Mouse (Mus musculus) intestine, postnatal 0 days (tissue): ENCODE data around the gene Dlg4. TPM values are rescaled to one million over a fixed set of nuclear protein-coding genes. Genes with fewer than 3 reads are reported as not detected.

Experiments
- ATAC-seq: fragments of 200-750 bp; cut with Nextera tagmentation; 2 replicates; pipeline ENCODE4 v1.8.0; 2017; ENCODE audit warnings: mild to moderate bottlenecking, moderate TSS enrichment, moderate library complexity
- H3K27ac ChIP-seq: fragments of 300-500 bp; sonication (generic); 2 replicates; pipeline ENCODE4 v1.5.1; 2014; ENCODE audit warnings: mild to moderate bottlenecking, low read depth, low read length, moderate library complexity
- H3K27me3 ChIP-seq: fragments of 300-500 bp; sonication (generic); replicated peaks from 2 replicates; pipeline ENCODE4 v1.6.1; 2014; ENCODE audit warnings: low read length, mixed read lengths; ENCODE audit not compliant: control insufficient read depth, insufficient read depth
- H3K36me3 ChIP-seq: fragments of 300-500 bp; sonication (generic); 2 replicates; pipeline ENCODE4 v1.6.1; 2014; ENCODE audit warnings: mild to moderate bottlenecking, moderate library complexity; ENCODE audit not compliant: control insufficient read depth, insufficient read depth
- H3K4me1 ChIP-seq: fragments of 300-500 bp; sonication (generic); replicated peaks from 2 replicates; pipeline ENCODE4 v1.6.1; 2014; ENCODE audit warnings: antibody characterized with exemption, low read length, mixed read lengths; ENCODE audit not compliant: control insufficient read depth, insufficient read depth
- H3K4me2 ChIP-seq: fragments of 300-500 bp; sonication (generic); replicated peaks from 2 replicates; pipeline ENCODE4 v1.6.1; 2014; ENCODE audit warnings: low read depth, mild to moderate bottlenecking, moderate library complexity
- H3K4me3 ChIP-seq: fragments of 300-500 bp; sonication (generic); 2 replicates; pipeline ENCODE4 v1.5.1; 2014; ENCODE audit warnings: low read depth, low read length
- H3K9ac ChIP-seq: fragments of 300-500 bp; sonication (generic); 2 replicates; pipeline ENCODE4 v1.6.1; 2014; ENCODE audit warnings: mild to moderate bottlenecking, low read depth, low read length
- H3K9me3 ChIP-seq: fragments of 300-500 bp; sonication (generic); 2 replicates; pipeline ENCODE4 v1.6.1; 2016; ENCODE audit warnings: mixed run types; ENCODE audit not compliant: control insufficient read depth
- CTCF ChIP-seq: sonication (generic); IDR thresholded peaks from 2 replicates; pipeline ENCODE4 v1.5.1; 2016; ENCODE audit warnings: low read depth, mild to moderate bottlenecking, control low read depth, antibody characterized with exemption, moderate library complexity
- WGBS: fragments of 180-500 bp; shearing (Covaris S2); extraction: QIAGEN DNeasy Blood & Tissue Kit; methylation state at CpG from one replicate; pipeline ENCODE4 v1.1.7; 2014; 5-methylcytosine and 5-hydroxymethylcytosine counted together
- polyA plus RNA-seq: library from polyadenylated mRNA; unstranded; fragments of >200 nt; fragmentation: Nextera tagmentation; extraction: Ambion mirVana; gene quantifications from 2 replicates; pipeline ENCODE4 v1.2.1, GENCODE M21; 2015

Gene Dlg4
- polyA plus RNA-seq, 1 experiment from 2014 or later = 1.4 TPM

- WGBS = 80% methylated on average over 10 of the region's 10 CpGs
- H3K4me3 ChIP-seq = no peak within 1 kb of the TSS
- H3K4me2 ChIP-seq = no peak within 1 kb of the TSS
- H3K9ac ChIP-seq = no peak within 1 kb of the TSS
- H3K27me3 ChIP-seq = no peaks in the 10 kb centered on the region
- no peaks in the 10 kb centered on the region for H3K36me3 ChIP-seq
- no peak for ATAC-seq
- no peak within 1 kb of the TSS for H3K27ac ChIP-seq
- no peaks in the 10 kb centered on the region for H3K4me1 ChIP-seq
- H3K9me3 ChIP-seq = no peaks in the 10 kb centered on the region
- no peak for TF ChIP-seq CTCF
These were observed 37.3 kb downstream of the Dlg4 start, which contains the start of gene Asgr1 for GRCm38 (mm10) chr11:70053898-70054570. Asgr1 (plus strand) TSS chr11:70054085.

- Histone ChIP-seq H3K9ac (no peak overlapping the region), H3K4me2 (0 out of 2 replicates have a peak overlapping the region, but pooled peaks have one; percentile 9), H3K9me3 (no peaks in the 10 kb centered on the region), H3K36me3 (no peaks in the 10 kb centered on the region), H3K27me3 (no peaks in the 10 kb centered on the region), H3K27ac (no peak overlapping the region), H3K4me1 (no peaks in the 10 kb centered on the region), H3K4me3 (no peak overlapping the region)
- peak; percentile 32; the same call in 1 of the 2 replicates for ATAC-seq
- TF ChIP-seq CTCF = peak; percentile 97
- WGBS = 24% methylated on average over 17 of the region's 18 CpGs
These were observed 39.0 kb downstream of the Dlg4 start for GRCm38 (mm10) chr11:70055618-70056214.

DNA sequence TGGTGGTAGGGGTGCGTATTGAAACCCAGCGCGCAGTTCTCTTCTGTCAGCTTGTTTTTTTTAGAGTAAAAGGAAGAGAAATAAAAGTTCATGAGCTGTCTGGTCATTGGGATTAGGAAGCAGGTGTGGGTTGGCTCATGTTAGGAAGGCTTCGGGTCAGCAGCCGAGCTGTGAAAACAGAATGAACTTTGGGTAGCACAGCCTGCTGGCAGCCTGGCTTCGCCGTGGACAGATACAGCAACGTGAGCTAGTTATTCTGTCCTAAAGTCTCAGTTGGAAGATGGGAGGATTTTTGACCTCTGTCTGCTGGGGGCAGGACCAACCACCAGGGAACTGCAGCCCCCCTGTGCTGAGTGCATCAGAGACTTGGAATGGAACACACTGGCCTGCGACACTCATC, 41.1 kb downstream of the Dlg4 start:
- Histone ChIP-seq H3K4me3 (no peak overlapping the region), H3K9me3 (no peaks in the 10 kb centered on the region), H3K4me2 (no peak overlapping the region), H3K4me1 (no peaks in the 10 kb centered on the region), H3K27me3 (no peaks in the 10 kb centered on the region), H3K27ac (no peak overlapping the region), H3K36me3 (no peaks in the 10 kb centered on the region), H3K9ac (no peak overlapping the region)
- TF ChIP-seq CTCF = no peak
- 87% methylated on average over 9 of the region's 9 CpGs for WGBS
- ATAC-seq = no peak

GRCm38 (mm10) chr11:70059930-70060329, 43.2 kb downstream of the Dlg4 start:
- Histone ChIP-seq H3K4me1 (no peaks in the 10 kb centered on the region), H3K4me3 (no peak overlapping the region), H3K27ac (no peak overlapping the region), H3K36me3 (no peaks in the 10 kb centered on the region), H3K9ac (no peak overlapping the region), H3K27me3 (no peaks in the 10 kb centered on the region), H3K9me3 (no peaks in the 10 kb centered on the region), H3K4me2 (no peak overlapping the region)
- no peak for TF ChIP-seq CTCF
- 18% methylated on average over 6 of the region's 6 CpGs for WGBS
- ATAC-seq = no peak

DNA sequence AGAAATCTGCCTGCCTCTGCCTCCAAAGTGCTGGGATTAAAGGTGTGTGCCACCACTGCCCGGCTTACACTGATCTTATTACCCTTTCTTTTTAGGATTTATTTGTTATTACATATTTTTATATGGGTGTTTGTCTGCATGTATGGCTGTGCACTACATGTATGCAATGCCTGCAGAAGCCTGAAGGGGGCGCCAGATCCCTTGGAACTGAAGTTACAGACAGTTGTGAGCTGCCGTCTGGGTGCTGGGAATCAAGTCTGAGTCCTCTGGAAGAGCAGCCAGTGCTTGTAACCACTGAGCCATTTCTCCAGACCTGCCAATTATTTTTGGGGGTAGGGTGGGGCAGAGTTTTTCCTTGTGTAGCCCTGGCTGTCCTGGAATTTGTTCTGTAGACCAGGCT, 46.3 kb downstream of the Dlg4 start:
- H3K9me3 ChIP-seq = no peaks in the 10 kb centered on the region
- ATAC-seq = no peak
- 73% methylated on average over 3 of the region's 3 CpGs for WGBS

DNA sequence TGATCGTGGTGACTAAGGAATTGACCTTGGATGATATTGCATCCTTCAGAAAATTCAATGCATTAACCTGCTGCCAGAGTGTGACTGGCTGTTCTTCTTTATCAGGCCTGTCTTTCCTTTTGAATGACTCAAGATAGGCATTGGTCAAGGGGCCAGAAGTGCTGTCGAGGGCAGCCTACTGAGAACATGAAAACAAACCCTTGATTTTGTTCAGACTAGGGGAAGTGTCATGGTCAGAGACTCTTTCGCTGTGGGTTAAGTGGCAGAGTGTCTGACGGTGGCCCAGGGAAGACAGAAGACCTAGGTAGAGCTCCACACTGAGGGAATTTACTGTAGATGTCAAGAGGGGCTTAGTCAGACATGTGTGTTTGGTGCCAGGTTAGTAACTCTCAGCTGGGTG, 50.0 kb downstream of the Dlg4 start:
- Histone ChIP-seq H3K4me2 (no peak overlapping the region), H3K9me3 (no peaks in the 10 kb centered on the region), H3K36me3 (no peaks in the 10 kb centered on the region), H3K27me3 (no peaks in the 10 kb centered on the region), H3K4me1 (no peaks in the 10 kb centered on the region), H3K27ac (no peak overlapping the region), H3K4me3 (no peak overlapping the region), H3K9ac (no peak overlapping the region)
- WGBS = 65% methylated on average over 4 of the region's 4 CpGs
- TF ChIP-seq CTCF = no peak
- ATAC-seq = no peak

More for the DNA sequence above, 46.3 kb downstream of the Dlg4 start:
- H3K4me1 ChIP-seq = no peaks in the 10 kb centered on the region
- no peaks in the 10 kb centered on the region for H3K36me3 ChIP-seq
- H3K27ac ChIP-seq = no peak overlapping the region
- peak; percentile 23; the same call in 1 of the 2 replicates for TF ChIP-seq CTCF
- H3K4me2 ChIP-seq = no peak overlapping the region
- no peak overlapping the region for H3K4me3 ChIP-seq
- no peaks in the 10 kb centered on the region for H3K27me3 ChIP-seq
- no peak overlapping the region for H3K9ac ChIP-seq
